Mouse (Mus musculus) ES-E14 (cell line): ENCODE measurements around the gene Bmper. TPM values are rescaled to one million over a fixed set of nuclear protein-coding genes. Genes with fewer than 3 reads are reported as not detected.

Experiments used
- DNase-seq: peaks from one replicate; pipeline ENCODE4 v3.0.0-alpha.2; 2013; ENCODE audit warnings: low read depth, low spot score
- H3K27ac ChIP-seq: 2 replicates; pipeline ENCODE4 v1.5.1; 2012; ENCODE audit warnings: low read depth, mild to moderate bottlenecking, low read length, moderate library complexity, mixed read lengths; ENCODE audit not compliant: poor library complexity, insufficient read depth, severe bottlenecking
- H3K36me3 ChIP-seq: 2 replicates; pipeline ENCODE4 v1.6.1; 2012; ENCODE audit warnings: mild to moderate bottlenecking, low read length, moderate library complexity, mixed read lengths; ENCODE audit not compliant: control insufficient read depth, poor library complexity, insufficient read depth, severe bottlenecking
- H3K4me1 ChIP-seq, 2 experiments: fragments of 150-350 bp in 1 of 2; sonication (generic) in 1 of 2; 2 replicates each; pipeline ENCODE4 v1.6.1; 2012; ENCODE audit warnings: low read length in 2 of 2, mild to moderate bottlenecking in 1 of 2, mixed read lengths in 1 of 2; ENCODE audit not compliant: control insufficient read depth in 2 of 2, insufficient read depth in 2 of 2, poor library complexity in 1 of 2
- H3K4me3 ChIP-seq, 2 experiments: fragments of 150-350 bp in 1 of 2; sonication (generic) in 1 of 2; 2 replicates each; pipeline ENCODE4 v1.5.1; 2012; ENCODE audit warnings: low read length in 2 of 2, low read depth in 1 of 2, mild to moderate bottlenecking in 1 of 2, mixed read lengths in 1 of 2; ENCODE audit not compliant: insufficient read depth in 1 of 2, poor library complexity in 1 of 2, severe bottlenecking in 1 of 2
- H3K9ac ChIP-seq: 2 replicates; pipeline ENCODE4 v1.6.1; 2012; ENCODE audit warnings: low read depth, mild to moderate bottlenecking, low read length, mixed read lengths; ENCODE audit not compliant: poor library complexity, insufficient read depth, severe bottlenecking
- H3K9me3 ChIP-seq: fragments of 150-350 bp; sonication (generic); 2 replicates; pipeline ENCODE4 v1.6.1; 2012; ENCODE audit warnings: low read depth, mild to moderate bottlenecking, low read length; ENCODE audit not compliant: control insufficient read depth, insufficient read depth
- CHD2 ChIP-seq: IDR thresholded peaks from 2 replicates; pipeline ENCODE4 v1.6.1; 2014; ENCODE audit warnings: mild to moderate bottlenecking, low read depth, low read length, inconsistent platforms
- HCFC1 ChIP-seq: IDR thresholded peaks from 2 replicates; pipeline ENCODE4 v1.6.1; 2012; ENCODE audit warnings: low read length, inconsistent platforms, borderline replicate concordance; ENCODE audit not compliant: insufficient read depth
- MAFK ChIP-seq: IDR thresholded peaks from 2 replicates; pipeline ENCODE4 v1.6.1; 2014; ENCODE audit warnings: mild to moderate bottlenecking, low read depth, low read length, inconsistent platforms; ENCODE audit not compliant: insufficient read depth
- ZC3H11A ChIP-seq: IDR thresholded peaks from 2 replicates; pipeline ENCODE4 v1.6.1; 2012; ENCODE audit warnings: low read depth, mild to moderate bottlenecking, inconsistent platforms, low read length, borderline replicate concordance
- ZNF384 ChIP-seq: IDR thresholded peaks from 2 replicates; pipeline ENCODE4 v1.6.1; 2012; ENCODE audit warnings: low read depth, low read length, inconsistent platforms
- in situ Hi-C, 2 experiments: fragments of 600-800 bp; cut with MboI; formaldehyde crosslinking; loops; one replicate each; pipeline ENCODE4 v1.15.1; 2025; ENCODE audit warnings: low sequenced_read_pairs in 2 of 2, inconsistent platforms in 1 of 2; ENCODE audit not compliant: unreplicated experiment in 2 of 2
- total RNA-seq: library from RNA; depleted of rRNA; stranded (reverse); fragments of 300-350 nt; gene quantifications from 2 replicates; pipeline ENCODE4 v1.2.3, GENCODE M21; 2012

The Bmper gene
- total RNA-seq, 1 experiment = 2.5 TPM

GRCm38 (mm10) chr9:23380171-23380835 is 157.4 kb downstream of the Bmper start:
- DNase-seq = no peak
- TF ChIP-seq HCFC1 = no peak
- no peak for TF ChIP-seq ZNF384
- TF ChIP-seq ZC3H11A = no peak
- TF ChIP-seq MAFK = no peak
- TF ChIP-seq CHD2 = no peak
- Histone ChIP-seq H3K4me3 (no peak overlapping the region), H3K36me3 (no peaks in the 10 kb centered on the region), H3K9me3 (no peaks in the 10 kb centered on the region), H3K9ac (no peak overlapping the region), H3K27ac (no peak overlapping the region), H3K4me1 (no peaks in the 10 kb centered on the region)
- in situ Hi-C loops = no loop called here

- DNase-seq = no peak
- H3K9me3 ChIP-seq = no peaks in the 10 kb centered on the region
- H3K4me3 ChIP-seq = no peak overlapping the region
- H3K9ac ChIP-seq = no peak overlapping the region
- H3K36me3 ChIP-seq = no peaks in the 10 kb centered on the region
- TF ChIP-seq ZNF384 (no peak), CHD2 (no peak)
- H3K27ac ChIP-seq = no peak overlapping the region
- no peaks in the 10 kb centered on the region for H3K4me1 ChIP-seq
- in situ Hi-C loops = no loop called here
These were observed 160.4 kb downstream of the Bmper start for GRCm38 (mm10) chr9:23383291-23383690.

GRCm38 (mm10) chr9:23383837-23384236 is 161.0 kb downstream of the Bmper start:
- H3K9ac ChIP-seq = no peak overlapping the region
- H3K27ac ChIP-seq = no peak overlapping the region
- in situ Hi-C loops = no loop called here
- no peaks in the 10 kb centered on the region for H3K4me1 ChIP-seq
- no peak for DNase-seq
- no peaks in the 10 kb centered on the region for H3K36me3 ChIP-seq
- H3K9me3 ChIP-seq = no peaks in the 10 kb centered on the region
- H3K4me3 ChIP-seq = no peak overlapping the region
- TF ChIP-seq ZNF384 (no peak), CHD2 (no peak), ZC3H11A (no peak), HCFC1 (no peak), MAFK (no peak)

GRCm38 (mm10) chr9:23384880-23385279 is 162.0 kb downstream of the Bmper start:
- no peaks in the 10 kb centered on the region for H3K4me1 ChIP-seq
- in situ Hi-C loops = no loop called here
- H3K36me3 ChIP-seq = no peaks in the 10 kb centered on the region
- H3K9me3 ChIP-seq = no peaks in the 10 kb centered on the region
- no peak for DNase-seq
- H3K4me3 ChIP-seq = no peak overlapping the region
- no peak overlapping the region for H3K27ac ChIP-seq
- no peak overlapping the region for H3K9ac ChIP-seq
- TF ChIP-seq ZNF384 = no peak
- no peak for TF ChIP-seq HCFC1
- no peak for TF ChIP-seq MAFK
- TF ChIP-seq ZC3H11A = no peak
- TF ChIP-seq CHD2 = no peak

- no peaks in the 10 kb centered on the region for H3K36me3 ChIP-seq
- no peaks in the 10 kb centered on the region for H3K9me3 ChIP-seq
- no peak overlapping the region for H3K27ac ChIP-seq
These were observed 163.3 kb downstream of the Bmper start for GRCm38 (mm10) chr9:23386201-23386600.

More at GRCm38 (mm10) chr9:23386201-23386600, 163.3 kb downstream of the Bmper start:
- Histone ChIP-seq H3K4me3 (no peak overlapping the region), H3K4me1 (no peaks in the 10 kb centered on the region), H3K9ac (no peak overlapping the region)
- in situ Hi-C loops = no loop called here
- no peak for TF ChIP-seq MAFK
- TF ChIP-seq ZNF384 = no peak
- TF ChIP-seq ZC3H11A = no peak
- TF ChIP-seq CHD2 = no peak
- TF ChIP-seq HCFC1 = no peak
- no peak for DNase-seq
